Mouse (Mus musculus) ES-E14 (cell line): Measurements from ENCODE around the gene Agl. TPM values are rescaled to one million over a fixed set of nuclear protein-coding genes. Genes with fewer than 3 reads are reported as not detected.
"Not testable (repeated sequence)": the region's sequence is repeated elsewhere in the genome, so short reads cannot be mapped to it uniquely, and the experiment has no call there.

Source experiments
- DNase-seq: peaks from one replicate; pipeline ENCODE4 v3.0.0-alpha.2; 2013; ENCODE audit warnings: low read depth, low spot score
- H3K27ac ChIP-seq: 2 replicates; pipeline ENCODE4 v1.5.1; 2012; ENCODE audit warnings: low read depth, mild to moderate bottlenecking, low read length, moderate library complexity, mixed read lengths; ENCODE audit not compliant: poor library complexity, insufficient read depth, severe bottlenecking
- H3K36me3 ChIP-seq: 2 replicates; pipeline ENCODE4 v1.6.1; 2012; ENCODE audit warnings: mild to moderate bottlenecking, low read length, moderate library complexity, mixed read lengths; ENCODE audit not compliant: control insufficient read depth, poor library complexity, insufficient read depth, severe bottlenecking
- H3K4me1 ChIP-seq, 2 experiments: fragments of 150-350 bp in 1 of 2; sonication (generic) in 1 of 2; 2 replicates each; pipeline ENCODE4 v1.6.1; 2012; ENCODE audit warnings: low read length in 2 of 2, mild to moderate bottlenecking in 1 of 2, mixed read lengths in 1 of 2; ENCODE audit not compliant: control insufficient read depth in 2 of 2, insufficient read depth in 2 of 2, poor library complexity in 1 of 2
- H3K4me3 ChIP-seq, 2 experiments: fragments of 150-350 bp in 1 of 2; sonication (generic) in 1 of 2; 2 replicates each; pipeline ENCODE4 v1.5.1; 2012; ENCODE audit warnings: low read length in 2 of 2, low read depth in 1 of 2, mild to moderate bottlenecking in 1 of 2, mixed read lengths in 1 of 2; ENCODE audit not compliant: insufficient read depth in 1 of 2, poor library complexity in 1 of 2, severe bottlenecking in 1 of 2
- H3K9ac ChIP-seq: 2 replicates; pipeline ENCODE4 v1.6.1; 2012; ENCODE audit warnings: low read depth, mild to moderate bottlenecking, low read length, mixed read lengths; ENCODE audit not compliant: poor library complexity, insufficient read depth, severe bottlenecking
- H3K9me3 ChIP-seq: fragments of 150-350 bp; sonication (generic); 2 replicates; pipeline ENCODE4 v1.6.1; 2012; ENCODE audit warnings: low read depth, mild to moderate bottlenecking, low read length; ENCODE audit not compliant: control insufficient read depth, insufficient read depth
- CHD2 ChIP-seq: IDR thresholded peaks from 2 replicates; pipeline ENCODE4 v1.6.1; 2014; ENCODE audit warnings: mild to moderate bottlenecking, low read depth, low read length, inconsistent platforms
- HCFC1 ChIP-seq: IDR thresholded peaks from 2 replicates; pipeline ENCODE4 v1.6.1; 2012; ENCODE audit warnings: low read length, inconsistent platforms, borderline replicate concordance; ENCODE audit not compliant: insufficient read depth
- MAFK ChIP-seq: IDR thresholded peaks from 2 replicates; pipeline ENCODE4 v1.6.1; 2014; ENCODE audit warnings: mild to moderate bottlenecking, low read depth, low read length, inconsistent platforms; ENCODE audit not compliant: insufficient read depth
- ZC3H11A ChIP-seq: IDR thresholded peaks from 2 replicates; pipeline ENCODE4 v1.6.1; 2012; ENCODE audit warnings: low read depth, mild to moderate bottlenecking, inconsistent platforms, low read length, borderline replicate concordance
- ZNF384 ChIP-seq: IDR thresholded peaks from 2 replicates; pipeline ENCODE4 v1.6.1; 2012; ENCODE audit warnings: low read depth, low read length, inconsistent platforms
- in situ Hi-C, 2 experiments: fragments of 600-800 bp; cut with MboI; formaldehyde crosslinking; loops; one replicate each; pipeline ENCODE4 v1.15.1; 2025; ENCODE audit warnings: low sequenced_read_pairs in 2 of 2, inconsistent platforms in 1 of 2; ENCODE audit not compliant: unreplicated experiment in 2 of 2
- total RNA-seq: library from RNA; depleted of rRNA; stranded (reverse); fragments of 300-350 nt; gene quantifications from 2 replicates; pipeline ENCODE4 v1.2.3, GENCODE M21; 2012

Gene Agl
- total RNA-seq, 1 experiment, result 5.6 TPM

DNA sequence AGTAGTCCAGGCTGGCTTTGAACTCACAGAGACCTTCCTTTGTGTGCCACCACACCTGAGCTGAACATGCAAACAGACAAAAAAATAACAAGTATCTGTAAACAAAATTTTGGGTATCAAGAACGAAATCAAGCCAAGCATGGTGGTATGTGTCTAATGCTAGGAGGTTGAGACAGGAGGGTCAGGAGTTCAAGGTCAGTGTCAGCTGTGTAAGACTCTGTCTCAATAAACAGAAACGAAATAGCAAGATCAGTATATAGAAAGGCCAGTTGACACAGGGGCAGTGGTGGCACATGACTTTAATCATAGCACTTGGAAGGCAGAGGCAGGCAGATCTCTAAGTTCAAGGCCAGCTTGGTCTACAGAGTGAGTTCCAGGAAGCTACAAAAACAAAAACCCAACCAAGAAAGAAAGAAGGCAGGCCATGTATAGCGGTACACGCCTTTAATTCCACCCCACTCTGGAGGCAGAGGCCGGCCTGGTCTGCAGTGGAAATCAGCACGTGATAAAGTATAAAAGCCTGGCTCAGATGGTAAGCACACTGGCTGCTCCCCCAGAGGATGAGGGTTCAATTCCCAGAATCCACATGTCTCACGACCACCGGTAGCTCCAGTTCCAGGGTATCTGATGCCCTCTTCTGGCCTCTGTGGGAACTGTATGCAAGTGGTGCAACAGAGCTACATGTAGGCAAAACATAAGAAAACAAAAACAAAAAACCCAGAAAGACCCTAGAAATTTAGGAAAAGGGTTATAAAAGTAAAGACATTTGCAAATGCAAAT lies 59.4 kb downstream of the Agl start:
- TF ChIP-seq HCFC1 (no peak), CHD2 (no peak), ZC3H11A (peak; percentile 69), ZNF384 (no peak), MAFK (no peak)
- no peak overlapping the region for H3K9ac ChIP-seq
- in situ Hi-C loops, result loop anchor here in 1 of 2 experiments (10.0 kb wide), 1 partner anchor 234 kb away; the partner anchor contains the start of gene Dbt
- no peaks in the 10 kb centered on the region for H3K9me3 ChIP-seq
- H3K4me3 ChIP-seq, result no peak overlapping the region
- H3K36me3 ChIP-seq, result peaks cover 5% of the 10 kb centered on the region
- H3K27ac ChIP-seq, result peak overlapping the region; percentile 28
- 0 out of 4 replicates have a peak, but pooled peaks cover 0 to 1% of the 10 kb centered on the region in 2 experiments for H3K4me1 ChIP-seq
- DNase-seq, result peak; percentile 60

- not testable (repeated sequence) for DNase-seq, H3K36me3 ChIP-seq, H3K4me3 ChIP-seq, H3K4me1 ChIP-seq, H3K27ac ChIP-seq, H3K9me3 ChIP-seq, H3K9ac ChIP-seq
- in situ Hi-C loops, result loop anchor here in 1 of 2 experiments (10.0 kb wide), 1 partner anchor 233 kb away; the partner anchor contains the start of gene Dbt
Observed at GRCm38 (mm10) chr3:116747648-116748047, 60.3 kb downstream of the Agl start.

- peaks cover 3% of the 10 kb centered on the region; the same call in 1 of the 2 replicates for H3K36me3 ChIP-seq
- no peak overlapping the region for H3K27ac ChIP-seq
- no peaks in the 10 kb centered on the region for H3K9me3 ChIP-seq
- H3K9ac ChIP-seq, result no peak overlapping the region
- DNase-seq, result no peak
- peaks cover 0 to 3% of the 10 kb centered on the region in 2 experiments; a peak in 1 of 4 replicates for H3K4me1 ChIP-seq
- in situ Hi-C loops, result loop anchor here in 1 of 2 experiments (10.0 kb wide), 1 partner anchor 226 kb away; the partner anchor contains the start of gene Dbt
- no peak overlapping the region for H3K4me3 ChIP-seq
- TF ChIP-seq HCFC1, result no peak
- no peak for TF ChIP-seq ZC3H11A
- no peak for TF ChIP-seq CHD2
- TF ChIP-seq ZNF384, result no peak
- TF ChIP-seq MAFK, result no peak
Observed at GRCm38 (mm10) chr3:116740963-116741362, 67.0 kb downstream of the Agl start.

- DNase-seq, result no peak
- Histone ChIP-seq H3K4me1 (peaks cover 0 to 3% of the 10 kb centered on the region in 2 experiments; a peak in 1 of 4 replicates), H3K9me3 (no peaks in the 10 kb centered on the region), H3K27ac (no peak overlapping the region), H3K36me3 (peaks cover 3% of the 10 kb centered on the region; the same call in 1 of the 2 replicates), H3K4me3 (no peak overlapping the region), H3K9ac (no peak overlapping the region)
- in situ Hi-C loops, result loop anchor here in 1 of 2 experiments (10.0 kb wide), 1 partner anchor 225 kb away; the partner anchor contains the start of gene Dbt
- TF ChIP-seq ZNF384 (no peak), MAFK (no peak), CHD2 (no peak), ZC3H11A (no peak), HCFC1 (no peak)
Observed at GRCm38 (mm10) chr3:116740106-116740505, 67.9 kb downstream of the Agl start.
